Mouse (Mus musculus) CD4-positive, CD25-positive, alpha-beta regulatory T cell, adult 4 months (primary cell): ENCODE data around the gene Usp36. TPM values are rescaled to one million over a fixed set of nuclear protein-coding genes. Genes with fewer than 3 reads are reported as not detected.

Experiments used
- ATAC-seq: one replicate; pipeline ENCODE4 v1.8.0; 2017
- polyA plus RNA-seq, 2 experiments: library from polyadenylated mRNA; unstranded; fragments of 100-300 nt; shearing (Covaris generic); gene quantifications; one replicate each; pipeline ENCODE4 v1.2.1; 2017

Gene Usp36
- polyA plus RNA-seq, 2 experiments from 2014 or later = 21.1 to 33.0 TPM

- no peak for ATAC-seq
Measured at GRCm38 (mm10) chr11:118247359-118248095, 42.5 kb downstream of the Usp36 start.

- ATAC-seq = no peak
Measured at GRCm38 (mm10) chr11:118246724-118247123, 43.3 kb downstream of the Usp36 start.

DNA sequence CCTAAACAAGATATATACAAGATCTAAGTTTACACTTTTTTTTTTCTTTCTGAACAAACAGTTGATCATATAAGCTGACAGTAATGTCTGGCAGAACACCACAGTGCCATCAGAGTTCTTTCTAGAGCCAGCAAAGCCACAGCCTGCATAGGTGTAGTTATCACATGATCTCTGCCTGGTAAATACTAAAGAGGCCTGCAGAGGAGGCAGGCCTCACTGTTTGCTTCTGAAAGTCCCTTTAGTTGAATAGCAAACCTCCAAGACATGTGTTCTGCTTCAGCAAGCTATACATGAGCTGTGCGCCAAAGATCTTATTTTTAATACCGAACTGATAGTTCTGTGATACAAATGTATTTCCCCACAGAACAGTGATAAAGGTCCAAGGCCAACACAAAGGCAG lies 44.9 kb downstream of the Usp36 start:
- ATAC-seq = peak; percentile 53

DNA sequence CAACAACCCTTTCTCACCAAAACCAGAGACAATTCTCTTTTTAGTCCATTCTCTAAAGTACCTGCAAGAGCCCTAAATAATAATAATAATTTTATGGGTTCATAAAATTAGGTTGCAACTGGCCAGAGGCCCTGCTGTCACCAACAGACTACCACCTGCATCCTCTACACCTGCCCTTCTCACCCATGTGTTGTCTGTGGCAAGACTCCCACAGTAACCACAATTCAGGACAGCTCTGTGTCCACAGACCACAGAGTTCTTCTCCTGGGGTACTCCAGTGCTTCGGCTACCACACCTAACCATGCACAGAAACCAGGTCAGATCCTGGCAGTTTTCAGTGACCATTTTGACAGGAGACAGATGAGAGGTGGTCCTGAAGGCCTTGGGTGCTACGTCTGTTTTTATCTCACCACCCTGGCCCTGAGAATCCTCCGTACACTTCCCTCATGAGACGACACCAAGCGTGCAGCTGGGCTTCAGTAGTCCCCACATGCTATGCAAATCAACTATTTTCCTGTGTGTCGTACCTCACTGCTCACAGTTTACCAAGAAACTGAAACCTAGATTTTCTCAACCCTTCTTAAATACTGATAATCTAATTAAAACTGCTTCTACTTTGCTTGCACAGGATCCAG lies 46.3 kb downstream of the Usp36 start:
- no peak for ATAC-seq

DNA sequence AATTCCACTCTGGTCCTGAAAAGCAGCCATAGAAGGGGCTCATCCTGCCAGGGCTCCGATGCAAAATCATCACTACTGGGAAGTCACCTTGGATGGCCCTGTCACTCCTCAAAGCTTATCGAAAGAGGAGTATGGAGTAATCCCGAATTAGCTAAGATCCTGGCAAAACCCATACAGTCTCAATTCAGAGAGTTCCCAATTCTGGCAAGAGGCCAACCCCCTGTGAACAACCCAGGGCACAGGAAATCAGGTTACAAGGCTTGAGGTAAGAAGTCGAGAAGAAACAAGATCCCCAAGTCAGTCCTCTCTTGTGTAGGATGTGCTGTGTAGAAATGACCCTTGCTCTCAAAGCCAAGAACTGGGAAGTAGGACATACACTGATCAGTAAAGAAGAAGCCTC lies 47.5 kb downstream of the Usp36 start:
- ATAC-seq = no peak

- peak; percentile 24 for ATAC-seq
Measured at GRCm38 (mm10) chr11:118240388-118240787, 49.7 kb downstream of the Usp36 start.

GRCm38 (mm10) chr11:118239281-118240198 lies 50.5 kb downstream of the Usp36 start:
- no peak for ATAC-seq

DNA sequence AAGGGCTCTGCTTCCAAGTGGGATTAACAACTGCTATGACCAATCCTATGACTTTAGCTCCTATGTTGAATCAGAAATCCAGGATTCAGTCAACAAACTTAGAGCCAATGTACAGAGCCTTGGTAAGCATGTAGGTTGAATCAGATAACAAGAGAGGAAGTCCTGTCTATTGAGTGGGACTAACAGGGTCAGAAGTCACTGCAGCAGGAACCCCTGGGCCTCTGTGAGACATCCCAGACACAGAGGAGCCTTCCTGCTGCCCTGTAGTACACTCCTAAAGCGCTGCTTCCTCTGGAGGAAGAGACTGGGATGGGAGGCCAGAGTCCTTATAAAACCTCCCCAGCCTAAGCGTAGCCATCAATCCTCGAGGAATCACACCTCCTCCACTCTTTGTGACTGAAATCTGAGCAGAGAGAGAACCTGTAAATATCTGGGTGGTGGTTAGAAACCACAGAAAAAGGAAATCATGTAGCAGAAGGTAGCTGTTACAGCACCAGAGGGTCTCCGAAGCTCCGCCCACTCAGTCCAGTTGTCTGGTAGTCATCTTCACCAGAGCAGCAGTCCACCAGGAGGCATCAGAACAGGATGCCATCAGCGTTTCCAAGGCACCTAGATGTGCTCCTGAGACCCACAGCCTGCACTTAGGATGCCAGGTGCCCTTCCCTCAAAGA lies 53.4 kb downstream of the Usp36 start:
- peak; percentile 20 for ATAC-seq

DNA sequence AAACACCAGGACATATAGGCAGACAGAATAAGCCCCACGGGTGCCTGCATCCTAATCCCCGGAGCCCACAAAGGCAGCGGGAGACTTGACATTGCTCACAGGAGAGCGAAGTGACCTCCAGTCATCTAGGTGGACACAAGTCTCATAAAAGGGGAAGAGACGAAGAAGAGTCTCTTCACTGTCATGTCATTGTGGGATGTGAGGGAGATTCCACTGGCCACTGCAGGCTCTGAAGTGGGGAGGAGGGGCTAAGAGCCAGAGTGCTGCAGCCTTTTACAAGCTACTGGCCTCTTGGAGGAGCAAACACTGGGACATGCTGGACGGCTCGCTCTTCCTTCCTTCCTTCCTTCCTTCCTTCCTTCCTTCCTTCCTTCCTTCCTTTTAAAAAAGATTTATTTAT lies 55.1 kb downstream of the Usp36 start:
- ATAC-seq = no peak

DNA sequence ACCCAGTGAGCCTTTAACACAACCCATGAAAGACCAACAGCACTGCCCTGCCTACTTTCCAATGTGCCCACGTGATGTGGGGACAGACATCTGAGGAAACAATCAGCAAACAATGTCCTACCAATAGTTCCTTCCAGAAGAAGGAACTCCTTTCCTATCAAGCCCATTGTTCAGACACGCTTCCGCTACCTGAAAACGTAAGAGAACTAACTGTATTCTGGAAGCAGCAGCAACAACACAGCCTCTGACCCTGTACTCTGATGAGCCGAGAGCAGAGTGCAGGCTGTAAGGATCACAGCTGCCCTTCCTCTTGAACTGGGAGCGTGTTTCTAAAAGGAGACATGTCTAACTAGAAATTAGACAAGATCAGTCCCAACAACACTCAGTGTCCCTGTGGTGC lies 55.5 kb downstream of the Usp36 start:
- ATAC-seq = no peak

GRCm38 (mm10) chr11:118233924-118234323 lies 56.1 kb downstream of the Usp36 start:
- ATAC-seq = no peak

GRCm38 (mm10) chr11:118232314-118232831 lies 57.7 kb downstream of the Usp36 start:
- ATAC-seq = peak; percentile 72

GRCm38 (mm10) chr11:118229941-118230340 lies 60.1 kb downstream of the Usp36 start:
- ATAC-seq = no peak

GRCm38 (mm10) chr11:118227650-118228049 lies 62.4 kb downstream of the Usp36 start:
- ATAC-seq = peak; percentile 48

DNA sequence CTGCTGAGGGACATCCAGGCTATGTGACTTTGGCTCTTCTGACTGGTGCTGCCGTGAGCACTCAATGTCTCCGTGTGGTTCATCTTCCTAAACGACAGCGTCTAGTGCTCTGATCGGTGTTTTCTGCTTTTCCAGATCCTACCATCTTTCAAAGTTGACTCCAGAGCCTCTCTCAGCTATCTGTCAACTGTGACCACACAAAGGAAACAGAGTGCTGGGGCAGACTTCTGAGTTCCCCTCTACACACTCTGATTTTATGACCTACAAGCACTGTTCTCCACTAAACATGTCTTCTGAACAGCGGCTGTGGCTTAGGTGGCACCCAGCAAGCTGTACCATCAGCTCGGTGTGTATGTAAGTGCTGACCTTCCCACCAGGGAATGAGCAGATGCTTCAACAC lies 63.2 kb downstream of the Usp36 start:
- ATAC-seq = peak; percentile 14

- ATAC-seq = peak; percentile 31
Measured at GRCm38 (mm10) chr11:118225862-118226261, 64.2 kb downstream of the Usp36 start.

GRCm38 (mm10) chr11:118225056-118225836 lies 64.8 kb downstream of the Usp36 start:
- no peak for ATAC-seq

DNA sequence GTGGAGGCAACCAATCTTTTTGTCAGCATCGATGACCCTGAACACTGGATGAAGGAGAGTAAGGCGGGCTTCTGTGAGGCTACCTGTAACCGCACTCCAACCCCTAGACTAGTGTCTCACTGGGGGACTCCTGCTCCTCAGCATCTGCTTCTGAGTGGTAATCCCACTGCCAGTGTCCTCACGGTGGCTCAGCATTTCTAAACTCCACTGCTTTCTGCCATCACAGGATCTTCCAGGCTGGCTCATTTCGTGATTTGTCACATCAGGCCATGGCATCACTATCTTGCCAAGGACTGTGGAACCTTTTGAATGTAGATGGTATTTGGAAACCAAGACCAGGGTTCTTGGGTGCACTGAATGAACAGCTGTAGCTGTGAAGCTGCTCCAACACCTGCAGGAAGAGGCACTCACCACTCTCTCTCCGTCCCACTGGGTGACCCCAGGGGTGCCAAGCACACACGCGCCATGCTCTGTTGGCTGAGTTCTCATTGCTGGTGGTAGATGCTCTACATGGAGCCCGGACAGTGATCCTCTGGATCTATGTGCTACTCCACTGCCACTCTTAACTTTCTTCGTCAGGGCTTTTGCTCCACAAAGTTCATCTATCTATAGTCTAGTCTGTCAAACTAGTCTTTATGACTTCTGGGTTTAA lies 66.5 kb downstream of the Usp36 start:
- ATAC-seq = no peak

GRCm38 (mm10) chr11:118222917-118223316 lies 67.1 kb downstream of the Usp36 start:
- peak; percentile 11 for ATAC-seq

DNA sequence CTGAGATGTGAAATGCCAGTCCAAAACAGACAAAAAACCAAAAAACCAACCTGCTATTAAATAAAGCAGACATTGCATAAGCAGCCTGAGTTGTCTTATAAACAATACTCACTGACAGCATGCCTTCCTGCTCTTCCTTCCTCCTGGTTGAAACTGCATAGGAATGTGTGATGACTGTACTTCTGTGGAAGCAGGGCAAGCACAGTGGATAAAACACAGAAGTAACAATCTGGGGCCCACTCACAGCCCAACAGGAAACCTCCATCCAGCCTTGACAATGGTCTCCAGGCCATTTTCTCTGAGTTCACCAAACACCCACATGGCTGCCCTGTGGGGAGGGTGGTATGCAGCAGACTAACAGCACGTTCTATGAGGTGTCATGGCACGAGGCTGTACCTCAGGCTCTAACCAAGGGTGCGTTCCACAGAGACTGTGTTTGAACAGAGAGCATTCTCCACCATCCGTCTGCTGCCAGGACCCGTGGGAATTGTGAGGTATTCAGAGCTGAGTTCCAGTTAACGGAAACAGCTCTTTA lies 67.6 kb downstream of the Usp36 start:
- peak; percentile 9 for ATAC-seq
